Mouse (Mus musculus): ENCODE measurements around the gene 4933424G06Rik.

DNA sequence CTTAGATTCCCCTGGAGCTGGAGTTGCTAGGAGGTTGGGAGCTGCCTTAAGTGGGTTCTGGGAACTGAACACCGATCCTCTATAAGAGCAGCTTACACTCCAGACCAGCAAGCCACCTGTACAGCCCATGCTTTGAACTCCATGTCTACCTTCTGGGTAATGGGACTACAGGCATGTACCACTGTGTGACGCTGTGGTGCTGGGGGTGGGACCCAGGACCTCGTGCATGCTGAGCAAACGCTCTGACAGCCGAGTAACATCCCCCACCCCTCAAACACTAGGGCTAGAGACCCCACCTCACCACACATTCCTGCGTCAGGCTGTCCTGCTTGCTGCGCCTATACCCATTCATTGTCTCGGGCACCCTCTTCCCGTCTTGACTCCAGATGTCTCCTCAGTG, 48.6 kb downstream of the 4933424G06Rik start:
- TF ChIP-seq CTCF (IDR thresholded peaks at IDR 0.05; ENCODE audit: extremely low read depth, insufficient read depth, low read length) (no peak), POLR2A (IDR thresholded peaks at IDR 0.05; ENCODE audit: extremely low read depth, insufficient read depth, low read length) (no peak)
